Mouse (Mus musculus): ENCODE data around the gene Adam12. TPM values are rescaled to one million over a fixed set of nuclear protein-coding genes. Genes with fewer than 3 reads are reported as not detected.
A peak's percentile ranks its signal among the peaks of the same experiment; 100 is the strongest.

Gene Adam12
- total RNA-seq, 2 experiments from 2014 or later = 0.31 to 0.78 TPM

DNA sequence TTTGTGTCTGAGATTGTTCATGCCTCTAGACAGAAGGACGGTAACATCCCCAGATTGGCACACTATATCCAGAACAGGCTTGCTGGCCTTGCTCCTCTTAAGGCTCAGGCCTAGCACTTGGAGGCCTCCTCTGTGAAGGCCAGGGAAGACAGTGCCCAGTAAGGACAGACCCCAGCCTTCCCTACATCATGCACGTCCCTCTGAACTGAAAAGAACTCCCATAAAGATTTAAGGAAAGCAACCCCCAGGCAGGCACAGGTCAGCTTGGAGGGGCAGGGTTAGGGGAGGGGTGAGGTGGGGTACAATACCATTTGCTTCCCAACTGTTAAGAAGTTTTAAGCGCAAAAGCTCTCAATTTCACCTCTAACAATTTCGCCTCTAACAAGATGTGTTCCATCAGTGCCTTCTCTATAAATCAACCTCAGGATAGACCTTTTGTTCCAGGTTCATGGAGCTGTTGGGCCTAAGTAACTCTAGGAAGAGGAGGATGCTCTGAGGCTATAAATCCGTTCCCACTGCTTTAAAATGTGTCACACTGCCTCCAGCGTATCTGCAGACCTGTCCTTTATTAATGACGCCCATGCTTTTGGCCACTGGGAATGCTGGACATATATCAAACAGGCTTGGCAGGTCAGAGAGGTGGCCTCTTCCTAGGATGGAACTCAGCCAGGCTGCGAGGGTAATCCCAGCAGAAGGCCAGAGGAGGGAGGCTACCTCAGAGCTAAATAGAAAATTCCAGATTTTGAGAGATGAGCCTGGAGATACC is 150.5 kb downstream of the Adam12 start:
- no peak for TF ChIP-seq CTCF (IDR thresholded peaks at IDR 0.05)
- Histone ChIP-seq H3K4me3 (no peak overlapping the region), H3K27ac (no peak overlapping the region)
- intact Hi-C loops (cut with DNase I) = no loop called here
- DNase-seq = no peak

DNA sequence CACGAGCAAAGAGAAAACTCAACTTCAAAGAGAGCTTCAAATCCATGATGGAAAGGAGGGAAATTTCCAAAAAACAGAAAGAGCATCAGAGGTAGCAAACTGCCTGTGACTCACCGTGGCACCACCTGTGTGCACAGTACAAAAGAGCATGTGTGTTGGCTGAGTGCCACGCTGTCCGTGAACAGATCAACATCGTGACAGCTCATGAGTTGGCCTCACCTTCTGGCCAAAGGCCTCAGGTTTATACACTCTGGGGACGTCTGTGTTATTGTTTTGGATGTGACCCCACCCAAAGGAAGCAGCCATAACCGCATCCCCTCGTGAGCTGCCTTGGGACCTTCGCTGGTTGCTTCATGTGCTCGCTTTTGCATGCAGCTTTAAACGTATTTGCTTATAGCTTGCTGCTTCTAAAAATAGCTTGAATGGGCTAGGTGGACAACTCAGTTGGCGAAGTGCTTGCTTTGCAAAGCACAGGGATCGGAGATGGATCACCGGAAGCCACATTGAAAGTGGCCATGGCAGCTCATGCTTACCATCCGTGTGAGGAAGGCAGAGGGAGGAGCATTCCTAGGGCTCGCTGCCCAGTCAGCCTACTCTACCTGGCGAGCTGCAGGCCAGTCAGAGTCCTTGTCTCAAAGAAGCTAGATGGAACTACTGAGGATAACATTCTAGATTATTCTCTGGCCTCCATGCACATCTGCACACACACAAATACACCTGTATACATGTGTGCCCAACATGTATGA is 151.8 kb downstream of the Adam12 start:
- intact Hi-C loops (cut with DNase I) = no loop called here
- no peak for DNase-seq
- Histone ChIP-seq H3K27ac (no peak overlapping the region), H3K4me3 (no peak overlapping the region)
- no peak for TF ChIP-seq CTCF (IDR thresholded peaks at IDR 0.05)

DNA sequence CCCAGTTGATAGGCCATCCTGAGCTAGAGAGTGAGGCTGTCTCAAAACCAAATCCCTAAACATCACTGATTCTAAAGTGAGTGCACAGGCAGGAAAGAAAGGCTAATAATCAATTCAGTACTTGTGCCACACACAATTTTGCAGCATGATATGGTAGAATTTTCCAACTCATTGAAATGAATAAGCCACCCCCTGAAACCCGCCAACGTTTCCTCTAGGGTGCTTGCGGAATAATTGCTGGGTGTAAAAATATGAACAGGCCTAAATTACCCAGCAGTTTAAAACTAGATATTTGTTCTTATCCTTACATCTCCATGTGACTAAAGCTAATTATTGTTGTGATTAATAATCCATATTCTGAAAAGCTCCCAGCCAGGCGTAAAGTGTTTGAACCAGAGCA is 154.3 kb downstream of the Adam12 start:
- no peak for DNase-seq
- H3K27ac ChIP-seq = no peak overlapping the region
- TF ChIP-seq CTCF (IDR thresholded peaks at IDR 0.05) = no peak
- H3K4me3 ChIP-seq = no peak overlapping the region
- intact Hi-C loops (cut with DNase I) = no loop called here

DNA sequence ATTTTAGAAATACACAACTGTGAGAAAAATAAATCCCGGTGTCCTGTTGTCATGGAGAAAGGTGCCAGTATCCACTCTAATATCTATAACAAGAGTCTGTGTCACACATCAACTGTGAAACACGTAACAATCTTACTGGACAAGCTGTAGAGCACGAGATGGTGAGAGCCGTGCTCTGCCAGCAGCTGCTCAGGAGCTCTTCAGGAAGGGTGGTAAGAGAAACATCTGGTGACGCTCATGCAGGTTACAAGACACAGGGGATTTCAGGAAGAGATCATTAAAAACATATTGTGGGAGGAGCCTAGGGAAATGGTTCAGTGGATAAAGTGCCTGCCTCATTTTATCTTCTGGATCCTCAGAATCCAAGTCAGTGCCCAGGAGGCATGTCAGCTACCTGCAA is 158.9 kb downstream of the Adam12 start:
- Histone ChIP-seq H3K27ac (no peak overlapping the region), H3K4me3 (no peak overlapping the region)
- no peak for DNase-seq
- no peak for TF ChIP-seq CTCF (IDR thresholded peaks at IDR 0.05)
- intact Hi-C loops (cut with DNase I) = no loop called here

DNA sequence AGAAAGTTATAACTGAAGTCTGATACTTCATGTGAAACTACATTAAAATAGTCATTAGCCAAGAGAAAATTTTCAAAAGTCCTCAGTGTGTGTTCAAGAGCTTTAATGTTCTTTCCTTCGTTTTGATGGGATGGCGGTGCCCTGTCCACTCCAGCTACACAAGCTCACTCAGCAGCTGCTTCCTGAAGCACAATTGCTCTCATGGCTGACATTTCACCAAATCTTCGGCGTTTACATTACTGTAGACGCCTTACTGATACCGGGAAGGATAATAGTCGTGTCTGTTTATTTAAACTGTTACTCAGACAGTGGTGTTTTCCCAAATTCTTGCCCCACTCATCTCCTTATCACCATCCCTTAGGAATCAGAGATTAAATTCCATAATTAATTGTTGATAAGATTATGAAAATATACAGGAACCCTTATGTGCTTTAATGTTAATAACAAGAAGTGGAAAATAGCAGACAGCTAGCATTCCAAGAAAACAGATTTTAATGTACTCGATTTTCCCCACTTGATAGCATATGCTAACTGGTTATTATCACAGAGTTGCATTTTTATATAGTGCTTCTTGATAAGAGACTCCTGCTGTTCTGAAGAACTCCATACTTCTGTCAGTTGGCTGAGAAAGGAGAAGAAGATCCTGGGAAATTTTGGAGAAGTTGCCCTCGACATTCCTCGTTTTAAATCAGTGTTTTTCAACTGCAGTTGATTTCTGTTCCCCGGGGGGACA is 160.6 kb downstream of the Adam12 start:
- DNase-seq = no peak
- no peak for TF ChIP-seq CTCF (IDR thresholded peaks at IDR 0.05)
- intact Hi-C loops (cut with DNase I) = no loop called here
- H3K4me3 ChIP-seq = no peak overlapping the region
- no peak overlapping the region for H3K27ac ChIP-seq

DNA sequence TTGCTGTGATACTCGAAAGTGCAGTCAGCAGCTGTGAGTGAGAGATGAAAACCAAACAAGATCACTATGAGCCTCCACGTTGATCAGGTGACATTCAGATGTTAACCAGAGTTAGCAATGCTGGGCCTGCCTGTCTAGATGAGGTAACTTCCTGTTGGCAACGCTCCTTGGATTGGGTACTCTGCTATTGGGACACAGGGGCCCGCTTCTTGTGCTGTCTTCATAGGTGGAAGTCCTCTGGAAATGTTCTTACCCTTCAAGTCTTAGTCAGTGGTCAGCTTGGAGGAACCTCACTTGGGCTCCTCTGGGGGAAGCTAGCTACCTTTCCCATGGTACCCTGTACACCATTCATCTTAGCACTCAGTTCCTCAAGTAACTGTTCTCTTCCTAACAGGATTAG is 169.3 kb downstream of the Adam12 start:
- no peak for TF ChIP-seq CTCF (IDR thresholded peaks at IDR 0.05)
- Histone ChIP-seq H3K27ac (no peak overlapping the region), H3K4me3 (no peak overlapping the region)
- no peak for DNase-seq
- intact Hi-C loops (cut with DNase I) = no loop called here

DNA sequence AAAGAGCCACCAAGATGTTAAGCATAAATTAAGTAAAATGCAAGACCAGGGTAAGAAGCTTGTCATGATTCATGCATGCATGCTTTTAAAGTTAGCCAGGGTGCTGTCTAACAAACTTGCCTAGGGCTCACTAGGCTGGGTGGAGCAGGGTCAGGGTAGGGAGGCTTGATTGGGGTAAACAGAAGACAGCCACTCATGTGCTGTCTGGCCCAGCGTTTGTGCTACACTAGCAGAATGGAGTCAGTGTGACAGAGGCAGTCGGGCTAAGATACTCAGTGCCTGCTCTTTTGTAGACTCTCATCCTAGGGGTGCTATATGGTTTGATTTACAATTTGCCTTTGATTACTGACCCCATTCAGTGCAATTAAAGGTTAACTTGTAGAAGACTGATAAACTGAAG is 179.5 kb downstream of the Adam12 start:
- intact Hi-C loops (cut with DNase I) = no loop called here
- no peak for TF ChIP-seq CTCF (IDR thresholded peaks at IDR 0.05)

DNA sequence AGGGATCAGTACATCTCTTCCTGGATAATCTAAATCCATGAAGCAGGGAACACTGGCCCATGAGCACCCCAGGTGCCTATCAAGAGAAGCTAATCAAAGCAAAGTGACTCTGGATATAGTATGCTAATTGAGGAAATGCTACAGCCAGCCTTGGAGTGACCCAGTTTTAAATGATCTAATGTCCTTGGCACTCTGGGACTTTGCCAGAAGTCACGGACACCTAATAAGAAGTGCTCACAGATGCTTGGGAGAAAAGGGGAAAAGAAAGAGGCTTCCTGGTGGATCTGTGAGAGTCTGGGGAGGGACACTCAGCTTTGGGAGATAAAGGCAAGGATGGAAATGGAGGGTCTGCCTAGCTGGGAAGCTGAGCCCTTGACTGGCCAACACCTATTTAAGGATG is 181.6 kb downstream of the Adam12 start:
- intact Hi-C loops (cut with DNase I) = no loop called here
- H3K27ac ChIP-seq = no peak overlapping the region
- no peak for TF ChIP-seq CTCF (IDR thresholded peaks at IDR 0.05)
- no peak for DNase-seq
- no peak overlapping the region for H3K4me3 ChIP-seq

More for the DNA sequence above, 179.5 kb downstream of the Adam12 start:
- no peak overlapping the region for H3K4me3 ChIP-seq
- DNase-seq = no peak
- H3K27ac ChIP-seq = no peak overlapping the region

DNA sequence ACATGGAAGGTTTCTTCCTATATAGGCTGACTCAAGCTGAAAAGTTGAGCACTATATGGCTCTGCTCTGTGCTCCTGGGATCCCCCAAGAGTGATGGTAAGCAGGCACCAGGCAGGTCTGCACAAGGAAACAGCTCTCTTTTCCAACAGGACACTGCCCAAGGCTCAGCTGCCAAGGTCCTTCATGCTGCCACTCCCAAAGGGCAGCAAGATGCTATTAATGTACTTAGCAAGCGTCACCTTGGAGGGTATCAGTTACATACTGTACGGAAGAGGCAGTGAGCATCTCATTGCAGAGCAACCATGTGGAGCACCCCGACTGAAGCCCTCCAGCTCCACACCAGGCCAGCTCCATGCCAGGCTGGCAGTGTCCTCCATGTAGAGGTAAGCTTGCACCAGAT is 185.6 kb downstream of the Adam12 start:
- intact Hi-C loops (cut with DNase I) = no loop called here
- no peak for TF ChIP-seq CTCF (IDR thresholded peaks at IDR 0.05)

DNA sequence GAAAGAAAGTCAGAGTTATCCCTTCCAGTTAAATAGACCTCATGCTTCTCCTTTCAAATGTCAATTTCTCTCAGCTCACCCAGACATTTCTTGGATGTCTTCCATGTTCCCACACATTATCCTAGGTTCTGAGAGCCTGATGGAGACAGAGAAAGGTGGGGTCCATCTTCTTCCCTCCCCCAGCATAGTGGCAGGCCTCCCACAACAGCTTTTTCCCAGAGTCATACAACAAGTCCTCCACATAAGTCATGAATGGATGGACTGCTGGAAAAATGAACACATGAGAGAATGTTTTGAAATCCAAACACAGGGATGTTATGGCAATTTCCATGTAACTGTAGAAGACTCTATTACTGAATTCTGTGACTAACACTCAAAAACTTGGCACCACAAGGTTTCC is 188.4 kb downstream of the Adam12 start:
- no peak overlapping the region for H3K4me3 ChIP-seq
- DNase-seq = no peak
- TF ChIP-seq CTCF (IDR thresholded peaks at IDR 0.05) = no peak
- no peak overlapping the region for H3K27ac ChIP-seq
- intact Hi-C loops (cut with DNase I) = no loop called here

More for the DNA sequence above, 185.6 kb downstream of the Adam12 start:
- H3K27ac ChIP-seq = no peak overlapping the region
- peak; percentile 48 for DNase-seq
- no peak overlapping the region for H3K4me3 ChIP-seq

DNA sequence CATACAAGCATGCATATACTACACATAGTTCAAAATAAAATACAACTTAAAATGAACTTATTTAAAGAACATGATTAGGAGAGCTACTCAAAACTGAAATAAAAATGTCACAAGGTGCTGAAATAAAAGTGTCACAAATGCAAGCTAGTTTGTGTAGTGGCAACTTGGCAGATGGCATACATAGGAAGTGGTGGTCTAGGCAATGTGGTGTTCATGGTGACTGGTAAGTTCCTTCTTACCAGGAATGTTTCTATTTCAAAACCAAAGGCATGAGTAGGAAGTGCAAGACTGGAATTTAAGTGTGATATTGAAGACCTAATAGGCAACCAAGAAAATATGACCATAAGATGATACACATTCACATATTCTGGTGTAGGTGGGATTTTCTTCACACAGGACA is 189.3 kb downstream of the Adam12 start:
- TF ChIP-seq CTCF (IDR thresholded peaks at IDR 0.05) = no peak
- DNase-seq = no peak
- intact Hi-C loops (cut with DNase I) = no loop called here
- Histone ChIP-seq H3K27ac (no peak overlapping the region), H3K4me3 (no peak overlapping the region)

DNA sequence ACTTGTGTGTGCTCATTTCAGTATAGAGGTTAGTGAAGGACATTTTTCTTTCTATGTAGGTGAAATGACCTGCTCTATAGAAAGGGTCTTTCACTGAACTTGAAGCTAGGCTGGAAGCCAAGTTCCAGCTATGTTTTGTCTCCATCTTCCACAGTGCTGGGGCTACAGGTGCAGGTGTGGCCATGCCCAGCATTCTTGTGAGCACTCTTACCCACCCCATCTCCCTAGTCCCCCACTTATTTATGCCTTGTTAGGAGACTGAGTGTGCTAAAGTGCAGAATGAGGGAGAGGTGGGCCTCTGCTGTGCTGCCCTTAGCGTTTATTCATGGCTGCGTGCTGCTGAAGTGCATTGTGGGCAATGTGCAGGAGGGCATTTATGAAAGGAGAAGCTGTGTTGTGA is 198.0 kb downstream of the Adam12 start:
- no peak for TF ChIP-seq CTCF (IDR thresholded peaks at IDR 0.05)
- H3K4me3 ChIP-seq = no peak overlapping the region
- intact Hi-C loops (cut with DNase I) = no loop called here
- no peak for DNase-seq
- H3K27ac ChIP-seq = no peak overlapping the region

DNA sequence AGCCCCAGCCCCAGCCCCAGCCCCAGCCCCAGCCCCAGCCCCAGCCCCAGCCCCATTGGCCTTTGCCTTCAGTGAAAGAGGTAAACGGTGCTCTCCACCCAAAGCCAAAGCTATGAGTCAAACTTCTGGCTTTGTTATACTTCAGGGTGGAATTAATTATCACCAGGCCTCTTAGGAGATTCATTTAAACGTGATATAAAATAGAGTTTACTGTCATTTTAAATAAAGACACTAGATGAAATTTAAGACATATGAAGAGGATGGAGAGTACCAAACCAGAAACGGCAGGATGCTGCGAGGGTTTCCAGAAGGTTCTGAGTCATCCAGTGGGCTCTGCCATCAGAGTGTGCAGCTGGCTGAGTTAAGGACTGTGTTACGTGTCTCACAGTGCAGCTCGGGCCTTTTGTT is 199.0 kb downstream of the Adam12 start:
- Histone ChIP-seq H3K27ac (no peak overlapping the region), H3K4me3 (no peak overlapping the region)
- TF ChIP-seq CTCF (IDR thresholded peaks at IDR 0.05) = no peak
- intact Hi-C loops (cut with DNase I) = no loop called here
- DNase-seq = peak; percentile 28
